Mouse (Mus musculus): ENCODE measurements around the gene Rdh16f2. TPM values are rescaled to one million over a fixed set of nuclear protein-coding genes. Genes with fewer than 3 reads are reported as not detected.
"Not testable (repeated sequence)": the region's sequence is repeated elsewhere in the genome, so short reads cannot be mapped to it uniquely, and the experiment has no call there.

The Rdh16f2 gene
- not detected for total RNA-seq (2021)
- long read RNA-seq, experiment 1 = 0 reads
- long read RNA-seq, experiment 2 = 0 reads

DNA sequence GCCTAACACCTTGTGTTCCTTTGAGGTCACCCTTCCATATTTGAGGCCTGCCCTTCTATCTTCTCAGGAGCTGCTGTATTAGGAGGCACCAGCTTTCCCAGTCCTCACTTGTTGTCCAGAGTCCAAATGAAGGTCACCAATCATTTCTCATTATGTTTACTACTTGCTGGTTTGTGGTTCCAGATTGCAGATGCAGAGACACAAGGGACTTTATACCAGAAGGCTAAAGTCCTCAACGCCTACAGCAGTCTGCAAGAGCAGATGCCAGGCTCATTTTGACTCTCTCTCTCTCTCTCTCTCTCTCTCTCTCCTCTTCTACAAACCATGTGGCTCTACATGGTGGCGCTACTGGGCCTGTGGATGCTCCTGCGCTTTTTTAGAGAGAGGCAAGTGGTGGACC is at the start of gene Rdh16f2:
Gene Rdh16f2 (plus strand): TSS at position 243 of the 400 bp plus-strand sequence.
- DNase-seq (ENCODE audit: low spot score) = no peak

GRCm38 (mm10) chr10:127817268-127817910 is 48.9 kb upstream of the Rdh16f2 start:
- DNase-seq (ENCODE audit: low spot score) = not testable (repeated sequence)

- not testable (repeated sequence) for DNase-seq (ENCODE audit: low spot score)
These were observed 44.5 kb upstream of the Rdh16f2 start for GRCm38 (mm10) chr10:127821806-127822205.

- no peak for DNase-seq (ENCODE audit: low spot score)
These were observed 40.9 kb upstream of the Rdh16f2 start for GRCm38 (mm10) chr10:127825386-127825785.

DNA sequence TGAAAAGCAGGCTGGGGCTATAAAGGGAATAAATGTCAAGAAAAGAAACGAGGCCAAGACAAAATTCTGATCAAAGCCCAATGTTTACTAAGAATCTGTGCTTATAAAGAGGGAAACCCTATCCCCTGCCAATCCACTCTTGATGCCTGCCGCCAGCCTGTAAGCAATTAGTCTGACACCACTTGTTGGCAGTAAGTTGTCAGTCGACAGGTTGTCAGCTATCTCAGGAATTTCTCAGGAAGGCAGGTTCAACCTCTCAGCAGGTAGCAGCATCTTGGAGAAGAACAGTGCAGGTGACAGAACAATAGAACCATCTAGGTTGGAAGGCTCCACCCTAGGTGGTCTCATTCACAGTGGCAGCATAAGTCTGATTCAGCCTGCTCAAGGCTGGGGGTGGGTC is 37.2 kb upstream of the Rdh16f2 start:
- DNase-seq (ENCODE audit: low spot score) = no peak

DNA sequence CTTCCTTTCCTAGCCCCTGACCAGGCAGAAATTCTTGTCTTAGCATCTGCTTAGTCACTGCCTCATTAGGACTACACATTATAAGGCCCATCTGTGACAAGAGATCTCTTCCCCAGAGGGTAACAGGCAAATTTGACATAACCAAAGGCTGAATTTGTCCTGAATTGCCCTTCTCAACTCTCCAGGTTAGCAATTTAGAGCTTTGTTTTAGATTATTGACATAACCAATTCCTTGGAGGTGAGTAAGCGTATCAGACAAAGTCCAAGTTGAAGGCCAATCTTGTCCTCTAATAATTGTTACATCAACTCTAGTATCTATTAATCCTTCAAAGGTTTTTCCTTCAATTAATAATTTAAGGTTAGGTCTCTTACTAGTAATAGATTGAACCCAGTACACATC is 32.1 kb upstream of the Rdh16f2 start:
- not testable (repeated sequence) for DNase-seq (ENCODE audit: low spot score)

GRCm38 (mm10) chr10:127835292-127835691 is 31.0 kb upstream of the Rdh16f2 start:
- DNase-seq (ENCODE audit: low spot score) = no peak

GRCm38 (mm10) chr10:127837793-127838192 is 28.5 kb upstream of the Rdh16f2 start:
- not testable (repeated sequence) for DNase-seq (ENCODE audit: low spot score)

GRCm38 (mm10) chr10:127838539-127838938 is 27.7 kb upstream of the Rdh16f2 start:
- DNase-seq (ENCODE audit: low spot score) = no peak

- DNase-seq (ENCODE audit: low spot score) = no peak
These were observed 25.5 kb upstream of the Rdh16f2 start for GRCm38 (mm10) chr10:127840776-127841175.

- DNase-seq (ENCODE audit: low spot score) = not testable (repeated sequence)
These were observed 20.3 kb upstream of the Rdh16f2 start for GRCm38 (mm10) chr10:127845945-127846344.

DNA sequence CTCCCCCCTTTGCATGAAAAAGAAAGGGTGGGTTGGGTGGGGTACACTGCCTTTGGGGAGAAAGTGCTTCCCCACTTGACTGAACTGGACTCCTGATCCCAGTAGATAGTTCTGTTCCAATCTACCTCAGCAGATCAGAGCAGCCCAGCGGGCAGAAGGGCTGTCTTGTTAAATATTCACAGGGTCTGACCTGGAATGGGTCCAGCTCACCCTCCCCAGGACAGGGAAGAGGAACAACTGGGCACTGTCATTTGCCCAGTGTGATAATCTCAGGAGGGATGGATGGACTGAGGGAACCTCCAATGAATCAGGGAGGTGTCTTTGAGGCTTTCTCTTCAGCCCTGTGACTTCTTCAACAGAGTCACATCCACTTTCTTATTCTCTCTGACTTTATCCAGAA is 18.2 kb upstream of the Rdh16f2 start:
- no peak for DNase-seq (ENCODE audit: low spot score)

GRCm38 (mm10) chr10:127849628-127850027 is 16.6 kb upstream of the Rdh16f2 start, which contains the start of gene Rdh19:
Gene Rdh19 (plus strand): TSS chr10:127849928.
- no peak for DNase-seq (ENCODE audit: low spot score)

DNA sequence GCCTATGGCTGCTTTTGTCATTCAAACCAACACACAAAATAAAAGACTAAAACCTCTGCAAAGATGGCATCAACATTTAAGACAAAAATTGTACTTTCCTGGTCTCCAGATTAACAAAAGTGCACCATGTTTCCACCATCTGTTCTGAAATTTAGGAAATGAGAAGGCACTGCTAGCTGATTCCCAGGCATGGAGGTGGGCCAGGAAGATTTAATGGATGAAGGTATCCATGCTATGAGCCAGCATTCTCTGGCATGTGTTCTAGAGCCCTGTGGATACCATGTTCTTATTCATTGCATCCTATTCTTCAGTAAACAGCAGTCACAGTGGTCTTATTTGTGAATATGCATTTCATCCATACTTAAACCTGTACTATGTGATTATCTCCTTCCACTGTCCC is 9.9 kb upstream of the Rdh16f2 start:
- no peak for DNase-seq (ENCODE audit: low spot score)

GRCm38 (mm10) chr10:127864931-127865330 is 1.3 kb upstream of the Rdh16f2 start:
- DNase-seq (ENCODE audit: low spot score) = no peak

DNA sequence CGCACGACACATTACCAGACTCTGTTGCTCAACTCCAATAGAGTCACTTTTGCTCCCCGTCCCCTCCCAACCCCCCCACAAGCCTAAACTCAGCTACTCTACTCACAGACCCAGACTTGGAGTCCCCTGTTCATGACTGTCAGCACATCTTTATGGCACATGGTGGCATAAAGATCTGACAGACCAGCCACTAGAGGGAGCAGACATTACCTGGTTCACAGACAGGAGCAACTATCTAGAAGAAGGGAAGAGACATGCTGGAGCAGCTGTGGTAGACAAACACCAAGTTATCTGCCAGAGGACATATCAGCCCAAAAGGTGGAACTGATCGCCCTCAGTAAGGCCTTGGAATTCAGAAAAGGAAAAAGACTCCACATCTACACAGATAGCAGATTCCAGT is 6.2 kb downstream of the Rdh16f2 start:
- DNase-seq (ENCODE audit: low spot score) = no peak

DNA sequence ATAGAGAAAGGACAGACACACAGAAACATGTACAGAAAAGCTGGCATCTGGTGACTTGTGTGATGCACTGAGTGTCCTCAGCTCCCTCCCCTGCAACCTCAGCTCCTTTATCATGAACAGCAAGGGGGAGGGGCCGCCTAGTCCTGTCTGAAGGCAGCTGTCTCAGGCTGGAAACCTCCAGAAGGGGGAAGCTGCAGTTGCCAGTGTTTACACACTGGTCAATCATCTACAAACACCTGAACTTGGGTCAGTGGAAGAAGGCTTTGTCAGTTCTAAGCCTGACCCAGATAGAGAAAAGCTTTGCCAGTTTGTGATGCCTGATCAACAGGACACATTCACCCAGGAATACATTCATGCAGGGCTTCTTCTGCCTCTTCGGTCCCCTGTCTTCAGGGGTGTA is 11.4 kb downstream of the Rdh16f2 start:
- DNase-seq (ENCODE audit: low spot score) = no peak

DNA sequence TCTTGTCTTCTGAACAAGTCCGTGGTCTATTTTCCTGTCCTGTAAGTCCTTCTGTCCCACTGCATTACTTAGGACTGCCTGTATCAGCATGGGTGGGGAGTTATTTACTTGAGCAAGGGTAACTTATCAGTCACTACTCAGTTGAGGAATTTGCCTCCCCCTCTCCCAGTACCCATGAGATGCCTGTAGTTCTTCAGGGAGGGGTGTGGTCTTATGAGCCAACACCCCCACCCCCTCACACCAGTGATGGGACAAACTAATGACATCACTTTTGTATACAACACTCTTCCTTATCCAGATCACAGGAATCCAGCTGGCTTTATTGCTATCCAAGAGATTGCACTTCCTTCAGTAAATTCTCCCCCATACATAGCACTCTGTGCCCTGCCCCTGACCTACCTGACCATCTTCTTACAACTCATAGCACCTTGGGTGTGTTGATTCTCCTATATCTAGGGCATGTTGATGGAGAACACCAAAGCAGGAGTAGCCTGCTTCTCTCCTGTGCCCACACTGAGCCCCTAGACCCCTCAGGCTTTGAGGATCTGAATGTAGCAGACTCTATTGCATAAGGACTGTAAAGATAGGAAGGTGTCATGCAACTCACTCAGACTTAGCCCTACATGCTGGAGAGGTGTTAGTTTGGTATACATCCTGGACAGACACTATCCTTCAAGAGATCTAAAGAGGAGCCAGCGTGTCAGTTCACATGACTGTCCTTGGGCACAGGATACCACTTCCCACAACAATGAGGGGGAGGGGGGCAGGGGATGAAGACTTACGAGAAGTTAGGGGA is 12.2 kb downstream of the Rdh16f2 start:
- no peak for DNase-seq (ENCODE audit: low spot score)

DNA sequence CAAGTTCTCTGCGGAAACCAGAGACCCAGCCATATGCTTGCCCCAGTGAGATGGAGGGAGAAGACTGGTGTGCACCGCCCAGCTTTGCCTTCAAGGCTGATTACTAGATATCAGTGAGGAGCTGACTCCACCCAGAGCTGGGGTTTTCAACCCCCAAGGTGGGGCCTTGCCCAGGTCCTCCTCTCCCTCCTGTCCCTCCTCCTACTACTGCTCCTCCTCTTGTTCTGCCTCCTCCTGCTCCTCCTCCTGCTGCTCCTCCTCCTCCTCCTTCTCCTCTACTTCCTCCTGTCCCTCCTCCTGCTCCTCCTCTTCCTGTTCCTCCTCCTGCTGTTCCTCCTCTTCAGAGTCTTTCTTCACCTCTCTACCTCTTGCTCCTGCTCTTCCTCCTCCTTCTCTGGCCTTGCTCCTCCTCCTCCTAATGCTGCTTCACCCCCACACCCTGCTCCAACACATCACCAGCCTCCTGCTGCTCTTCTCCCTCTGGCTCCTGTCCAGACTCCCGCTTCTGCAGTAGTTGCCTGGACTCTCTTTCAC is 12.9 kb downstream of the Rdh16f2 start:
- DNase-seq (ENCODE audit: low spot score) = no peak

DNA sequence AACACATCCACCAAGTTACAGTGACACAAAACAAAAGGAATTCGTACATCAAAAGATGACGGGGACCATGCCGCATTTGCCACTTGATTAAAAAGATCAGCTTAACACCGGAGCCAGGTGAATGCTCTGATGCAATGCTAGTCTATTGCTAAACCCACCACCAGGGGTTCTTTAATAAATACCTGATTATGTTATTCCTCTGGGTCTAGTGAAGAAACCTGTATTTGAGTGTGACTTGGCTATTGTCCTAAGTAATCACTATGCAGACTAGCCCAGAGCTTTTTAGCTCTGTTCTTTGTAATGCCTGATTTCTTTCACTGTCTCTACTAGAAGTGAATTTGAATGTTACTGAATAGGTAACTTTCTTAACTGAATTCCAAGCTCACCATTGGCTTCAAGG is 14.8 kb downstream of the Rdh16f2 start:
- DNase-seq (ENCODE audit: low spot score) = no peak

DNA sequence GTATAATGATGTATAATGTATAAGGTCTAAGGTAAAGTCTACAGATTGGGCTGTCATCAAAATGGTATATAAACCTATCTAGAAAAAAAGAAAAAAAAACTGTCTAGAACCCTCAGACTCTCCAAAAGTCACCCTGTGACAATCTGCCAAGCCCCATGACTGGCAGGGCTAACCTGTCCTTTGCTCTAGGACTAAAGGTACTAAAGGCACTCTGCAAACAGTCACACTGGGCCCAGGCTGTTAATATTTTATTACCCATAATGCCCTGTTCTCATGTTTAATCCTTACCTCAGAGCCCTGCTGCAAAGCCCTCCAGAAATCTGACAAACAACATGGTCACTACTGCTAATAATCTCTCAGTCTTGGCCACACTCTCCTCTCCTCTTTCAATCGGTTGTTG is 20.3 kb downstream of the Rdh16f2 start:
- DNase-seq (ENCODE audit: low spot score) = no peak

GRCm38 (mm10) chr10:127886971-127887370 is 20.7 kb downstream of the Rdh16f2 start:
- no peak for DNase-seq (ENCODE audit: low spot score)

DNA sequence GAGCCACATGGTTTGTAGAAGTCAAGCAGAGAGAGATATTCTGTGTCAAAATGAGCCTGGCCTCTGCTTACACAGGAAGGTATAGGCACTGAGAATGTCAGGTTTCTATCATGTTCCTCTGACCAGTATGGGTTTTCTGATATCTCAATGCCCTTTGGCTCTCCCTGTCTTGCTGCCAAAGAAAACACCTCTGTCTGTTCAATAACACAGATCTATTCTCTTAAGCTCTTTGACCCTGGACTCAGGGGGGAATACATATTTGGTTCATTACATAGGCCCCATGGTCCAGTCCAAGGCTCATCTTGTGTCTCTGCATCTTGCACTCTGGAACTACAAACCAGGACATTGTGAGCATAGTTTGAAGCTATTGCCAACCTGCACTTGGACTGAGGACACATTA is 22.3 kb downstream of the Rdh16f2 start, which contains the start of gene Rdh7:
Gene Rdh7 (minus strand): TSS at position 213 of the 400 bp plus-strand sequence.
- DNase-seq (ENCODE audit: low spot score) = no peak

All from gastrocnemius, adult 18-20 months (tissue).